Mouse (Mus musculus) layer of hippocampus, adult 18-20 months (tissue): ENCODE data around the gene Slfn1. TPM values are rescaled to one million over a fixed set of nuclear protein-coding genes. Genes with fewer than 3 reads are reported as not detected.
"Not testable (repeated sequence)": the region's sequence is repeated elsewhere in the genome, so short reads cannot be mapped to it uniquely, and the experiment has no call there.

Source experiments
- DNase-seq, 2 experiments: peaks; one replicate each; pipeline ENCODE4 v3.0.0; 2022; ENCODE audit warnings: low spot score in 2 of 2
- long read RNA-seq: library from polyadenylated mRNA; stranded (forward); transcript quantifications from one replicate; pipeline ENCODE4 v2.0.0, GENCODE M21; 2021
- total RNA-seq, 2 experiments: library from RNA; stranded (reverse); gene quantifications; 2 replicates each; pipeline ENCODE4 v1.2.3; 2021

Slfn1 gene
- total RNA-seq: not detected
- long read RNA-seq: 0 reads

- no peak for DNase-seq
These were observed at the start of gene Slfn1 for GRCm38 (mm10) chr11:83116597-83117227. Gene Slfn1, plus strand, starts transcription at chr11:83116849.

GRCm38 (mm10) chr11:83067982-83068694, 48.5 kb upstream of the Slfn1 start:
- DNase-seq: no peak

- no peak for DNase-seq
These were observed 46.2 kb upstream of the Slfn1 start for GRCm38 (mm10) chr11:83070321-83070970.

GRCm38 (mm10) chr11:83077714-83078422, 38.8 kb upstream of the Slfn1 start:
- DNase-seq: peak in 1 of 2 experiments; percentile 12

GRCm38 (mm10) chr11:83078423-83079140, 38.1 kb upstream of the Slfn1 start:
- DNase-seq: no peak

GRCm38 (mm10) chr11:83079487-83080199, 37.0 kb upstream of the Slfn1 start:
- DNase-seq: no peak

GRCm38 (mm10) chr11:83082741-83083473, 33.7 kb upstream of the Slfn1 start:
- DNase-seq: no peak

GRCm38 (mm10) chr11:83084161-83084560, 32.5 kb upstream of the Slfn1 start:
- no peak for DNase-seq

- DNase-seq: no peak
These were observed 31.9 kb upstream of the Slfn1 start for GRCm38 (mm10) chr11:83084761-83085160.

GRCm38 (mm10) chr11:83115138-83115537, 1.5 kb upstream of the Slfn1 start:
- peak in 1 of 2 experiments; percentile 23 for DNase-seq

- no peak for DNase-seq
These were observed 1.4 kb downstream of the Slfn1 start for GRCm38 (mm10) chr11:83118056-83118455.

GRCm38 (mm10) chr11:83121131-83121685, 4.6 kb downstream of the Slfn1 start:
- peak in 1 of 2 experiments; percentile 2 for DNase-seq

- no peak for DNase-seq
These were observed 6.5 kb downstream of the Slfn1 start for GRCm38 (mm10) chr11:83123198-83123597.

GRCm38 (mm10) chr11:83124906-83125305, 8.3 kb downstream of the Slfn1 start:
- DNase-seq: no peak

- DNase-seq: not testable (repeated sequence)
These were observed 9.0 kb downstream of the Slfn1 start for GRCm38 (mm10) chr11:83125633-83126032.

- DNase-seq: not testable (repeated sequence)
These were observed 20.6 kb downstream of the Slfn1 start for GRCm38 (mm10) chr11:83137253-83137652.

- DNase-seq: not testable (repeated sequence)
These were observed 32.3 kb downstream of the Slfn1 start for GRCm38 (mm10) chr11:83148939-83149338.
